Mouse (Mus musculus): Measurements from ENCODE around the gene Luzp1.

DNA sequence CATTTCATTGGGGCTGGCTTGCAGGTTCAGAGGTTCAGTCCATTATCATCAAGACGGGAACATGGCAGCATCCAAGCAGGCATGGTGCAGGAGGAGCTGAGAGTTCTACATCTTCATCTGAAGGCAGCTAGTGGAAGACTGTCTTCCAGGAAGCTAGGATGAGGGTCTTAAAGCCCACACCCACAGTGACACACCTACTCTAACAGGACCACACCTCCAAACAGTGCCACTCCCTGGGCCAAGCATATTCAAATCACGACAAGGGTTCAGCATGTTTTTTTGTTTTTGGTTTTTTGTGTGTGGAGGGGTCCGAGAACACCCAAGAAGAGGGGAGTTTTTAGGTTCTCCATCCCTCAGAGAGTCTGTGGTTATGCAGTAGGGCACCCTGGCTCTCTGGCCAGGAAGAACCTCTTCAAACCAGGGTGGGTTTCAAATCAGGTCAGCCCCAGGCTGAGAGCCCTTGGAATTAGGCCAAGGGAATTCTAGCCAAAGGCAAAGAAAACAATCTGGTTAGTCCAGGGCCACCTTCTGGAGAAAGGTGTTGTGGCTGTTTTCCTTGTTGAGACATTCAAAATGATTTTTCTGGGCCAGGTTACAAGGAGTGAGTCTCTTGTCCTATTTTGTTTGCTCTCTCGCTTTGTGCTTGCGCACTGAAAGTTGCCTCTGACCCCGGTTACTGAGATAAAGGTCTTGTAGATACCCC, 12.9 kb upstream of the Luzp1 start:
- TF ChIP-seq CTCF (IDR thresholded peaks at IDR 0.05; ENCODE audit: borderline replicate concordance, insufficient read depth, low read depth, low read length) (no peak), POLR2A (IDR thresholded peaks at IDR 0.05; ENCODE audit: borderline replicate concordance, insufficient read depth, low read length) (no peak)
